Comparison of ENCODE assay signal across 25 mouse cellular contexts in the genomic region with DNA sequence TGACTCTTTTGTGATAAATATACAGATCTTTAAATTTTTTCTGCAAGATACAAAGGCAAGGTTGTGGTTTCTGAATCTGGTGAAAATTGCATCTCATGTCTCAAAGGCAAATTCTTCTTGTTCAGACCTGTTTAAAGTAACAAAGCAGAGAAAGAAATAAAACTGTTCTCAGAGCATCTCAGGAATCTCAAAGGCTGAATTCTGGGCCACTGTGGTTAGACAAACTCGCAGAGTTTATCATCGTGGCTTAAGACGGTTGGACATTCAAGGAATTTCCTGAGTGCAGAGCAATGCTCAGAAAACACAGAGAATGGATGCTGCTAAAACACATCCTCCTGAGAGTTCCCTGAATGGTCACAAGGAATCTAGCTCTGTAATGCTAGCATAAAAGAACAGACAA.
"Had no signal": no experiment of that assay in that cellular context is flagged by ENCODE, and none has a peak within 500 bp of the region (broad histone marks: within the 10 kb centered on the region; RNA-seq: fewer than 3 reads in every experiment).

No protein-coding gene starts in this region.

- H3K4me2 ChIP-seq: heart, embryonic 11.5 days; heart, embryonic 13.5 days; heart, embryonic 15.5 days; hindbrain, embryonic 13.5 days; hindbrain, embryonic 15.5 days; limb, embryonic 13.5 days; limb, embryonic 15.5 days; liver, embryonic 12.5 days had no signal

- H3K27me3 ChIP-seq: heart, embryonic 13.5 days; heart, embryonic 15.5 days; hindbrain, embryonic 13.5 days; hindbrain, embryonic 15.5 days; limb, embryonic 13.5 days; limb, embryonic 15.5 days; liver, embryonic 12.5 days had no signal

- H3K4me3 ChIP-seq: heart, adult 2 months; heart, embryonic 13.5 days; heart, embryonic 15.5 days; hindbrain, embryonic 13.5 days; hindbrain, embryonic 15.5 days; layer of hippocampus, adult 2 months; left cerebral cortex, adult 2 months; limb, embryonic 13.5 days; limb, embryonic 15.5 days; liver, embryonic 12.5 days had no signal

- H3K27ac ChIP-seq: heart, adult 2 months; heart, embryonic 13.5 days; heart, embryonic 15.5 days; hindbrain, embryonic 13.5 days; hindbrain, embryonic 15.5 days; hindbrain, postnatal 0 days; layer of hippocampus, adult 2 months; left cerebral cortex, adult 2 months; limb, embryonic 13.5 days; limb, embryonic 15.5 days; liver, embryonic 12.5 days; liver, embryonic 14.5 days had no signal

- H3K9ac ChIP-seq: heart, embryonic 13.5 days; heart, embryonic 15.5 days; hindbrain, embryonic 13.5 days; hindbrain, embryonic 15.5 days; limb, embryonic 13.5 days; limb, embryonic 15.5 days; liver, embryonic 12.5 days; liver, embryonic 14.5 days had no signal

- H3K36me3 ChIP-seq: heart, embryonic 13.5 days; heart, embryonic 15.5 days; hindbrain, embryonic 13.5 days; hindbrain, embryonic 15.5 days; limb, embryonic 13.5 days; limb, embryonic 15.5 days; liver, embryonic 12.5 days had no signal

- H3K4me1 ChIP-seq: heart, embryonic 13.5 days; heart, embryonic 15.5 days; hindbrain, embryonic 13.5 days; hindbrain, embryonic 15.5 days; limb, embryonic 13.5 days; limb, embryonic 15.5 days; liver, embryonic 12.5 days had no signal

- ATAC-seq: hindbrain, postnatal 0 days; intestine, embryonic 16.5 days; liver, embryonic 12.5 days had no signal

- H3K9me3 ChIP-seq: heart, embryonic 13.5 days; heart, embryonic 15.5 days; hindbrain, embryonic 13.5 days; hindbrain, embryonic 15.5 days; limb, embryonic 13.5 days; limb, embryonic 15.5 days; liver, embryonic 12.5 days had no signal

- DNase-seq: gastrocnemius, postnatal 14 days; gastrocnemius, postnatal 36 days; heart, adult 11 months; heart, adult 2 months; heart, postnatal 14 days; heart, postnatal 36 days; kidney, adult 11 months; kidney, adult 9 months; kidney, postnatal 10 days; kidney, postnatal 36 days; left cerebral cortex, postnatal 4 days; lung, adult 18-20 months had no signal
